Mouse (Mus musculus) spleen, adult 2 months (tissue): ENCODE measurements around the gene Espn.

ENCODE experiments used
- CTCF ChIP-seq: fragments of 200-500 bp; IDR thresholded peaks from 2 replicates; pipeline ENCODE4 v1.5.1; 2011; ENCODE audit warnings: mild to moderate bottlenecking, inconsistent platforms; ENCODE audit not compliant: insufficient read depth, insufficient read length, insufficient replicate concordance; ENCODE audit errors: extremely low read depth
- POLR2A ChIP-seq: fragments of 200-500 bp; IDR thresholded peaks from 2 replicates; pipeline ENCODE4 v1.6.1; 2011; ENCODE audit warnings: low read depth, low read length, inconsistent platforms

DNA sequence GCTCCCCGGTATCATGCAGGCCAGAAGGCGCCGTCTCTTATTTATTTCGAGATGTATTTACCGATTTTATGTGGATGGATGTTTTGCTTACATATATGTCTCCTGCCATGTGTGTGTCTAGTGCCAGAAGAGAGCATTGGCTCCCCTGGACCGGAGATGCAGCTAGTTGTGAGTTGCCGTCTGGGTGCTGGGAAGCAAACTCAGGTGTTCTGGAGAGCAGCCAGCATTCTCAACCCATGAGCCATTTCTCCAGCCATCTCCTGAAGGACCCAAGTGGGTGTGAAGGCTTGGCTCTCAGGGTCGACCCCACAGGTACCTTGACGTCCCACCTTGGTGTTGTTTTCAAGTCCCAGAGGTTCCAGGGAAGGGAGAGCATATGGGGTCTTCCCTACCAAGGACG lies 30.0 kb upstream of the Espn start:
- no peak for TF ChIP-seq POLR2A
- no peak for TF ChIP-seq CTCF
